Mouse (Mus musculus) T-helper 1 cell (primary cell): ENCODE measurements around the gene Nedd4.

Experiments
- in situ Hi-C: fragments of 300-600 bp; cut with MboI, MseI; formaldehyde crosslinking; loops from one replicate; pipeline ENCODE4 v1.15.1; 2025; ENCODE audit warnings: high pct_unique_total_duplicates

The Nedd4 gene

DNA sequence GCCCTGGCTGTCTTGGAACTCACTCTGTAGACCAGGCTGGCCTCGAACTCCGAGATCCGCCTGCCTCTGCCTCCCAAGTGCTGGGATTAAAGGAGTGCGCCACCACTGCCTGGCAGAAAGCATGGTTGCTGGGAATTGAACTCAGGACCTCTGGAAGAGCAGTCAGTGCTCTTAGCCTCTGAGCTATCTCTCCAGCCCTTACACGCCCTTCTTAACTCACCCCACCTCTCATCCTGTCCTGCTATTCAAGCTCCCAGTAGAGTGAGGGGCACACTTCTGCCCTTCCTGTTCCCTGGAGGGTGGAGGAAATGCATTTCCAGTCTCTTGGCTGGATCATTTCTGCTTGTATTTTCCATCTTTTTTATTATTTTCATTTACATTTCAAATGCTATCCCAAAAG, 15.5 kb downstream of the Nedd4 start:
- in situ Hi-C loops: no loop called here

- in situ Hi-C loops: no loop called here
These were observed 16.6 kb downstream of the Nedd4 start for GRCm38 (mm10) chr9:72678771-72679170.

DNA sequence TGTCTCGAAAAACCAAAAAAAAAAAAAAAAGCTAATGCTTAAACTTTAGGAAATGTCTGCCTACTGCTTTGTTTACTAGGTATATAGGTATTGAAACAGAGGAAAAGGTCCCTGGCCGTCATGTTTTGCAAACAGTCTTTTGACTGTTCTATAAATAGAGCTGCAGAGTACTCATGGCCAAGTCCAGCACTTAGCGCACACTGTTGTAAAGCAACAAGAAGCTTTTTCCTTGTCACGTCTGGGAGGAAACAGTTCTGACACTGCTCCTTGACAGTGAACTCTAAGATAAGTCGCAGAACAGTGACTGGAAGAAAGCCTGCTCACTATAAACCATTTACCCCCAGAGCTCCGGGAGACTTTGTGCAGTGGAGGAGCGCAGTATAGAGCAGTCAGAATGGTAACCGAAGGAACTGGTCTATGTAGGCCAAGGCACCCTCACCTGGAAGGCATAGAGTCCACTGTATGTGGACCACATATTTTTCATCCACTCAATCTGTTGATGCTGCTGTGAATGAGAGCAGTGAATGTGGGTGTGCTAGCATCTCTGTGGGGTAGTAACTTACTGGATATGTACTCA, 19.6 kb downstream of the Nedd4 start:
- in situ Hi-C loops: no loop called here

DNA sequence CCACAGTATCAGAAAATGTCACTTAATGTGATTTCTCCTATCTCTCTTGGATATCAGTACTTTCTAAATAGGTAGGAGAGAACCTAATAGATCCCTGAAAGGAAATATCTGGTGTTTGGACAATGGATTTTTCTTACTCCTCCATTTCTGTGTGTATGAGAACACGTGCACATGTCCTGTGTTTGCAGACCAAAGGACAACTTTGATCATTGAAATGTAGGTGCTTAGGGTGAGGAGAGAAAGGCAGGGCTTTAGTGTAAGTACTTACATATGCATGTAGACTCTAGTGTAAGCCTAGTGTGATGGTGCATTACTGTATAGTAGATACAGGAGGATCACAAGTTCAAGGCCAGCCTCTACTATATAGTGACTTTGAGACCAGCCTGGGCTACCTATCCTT, 21.1 kb downstream of the Nedd4 start:
- in situ Hi-C loops: no loop called here

DNA sequence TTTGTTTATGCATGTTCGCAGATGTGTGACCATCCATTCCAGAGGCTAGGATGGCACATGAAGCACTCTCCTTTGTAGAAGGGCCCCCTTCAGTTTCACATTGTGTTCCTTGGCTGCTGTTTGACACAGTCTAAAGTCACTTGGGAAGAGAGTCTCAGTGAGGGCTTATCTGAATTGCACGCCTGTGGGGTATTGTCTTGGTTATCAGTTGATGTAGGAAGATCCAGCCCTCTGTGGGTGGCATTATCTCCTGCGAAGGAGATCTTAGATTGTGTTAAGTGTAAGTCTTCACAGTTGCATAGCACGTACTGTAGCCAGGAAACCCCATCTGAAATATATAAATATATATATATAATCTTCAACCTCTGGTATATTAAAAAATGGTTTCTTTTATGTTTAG, 23.1 kb downstream of the Nedd4 start:
- in situ Hi-C loops: no loop called here

DNA sequence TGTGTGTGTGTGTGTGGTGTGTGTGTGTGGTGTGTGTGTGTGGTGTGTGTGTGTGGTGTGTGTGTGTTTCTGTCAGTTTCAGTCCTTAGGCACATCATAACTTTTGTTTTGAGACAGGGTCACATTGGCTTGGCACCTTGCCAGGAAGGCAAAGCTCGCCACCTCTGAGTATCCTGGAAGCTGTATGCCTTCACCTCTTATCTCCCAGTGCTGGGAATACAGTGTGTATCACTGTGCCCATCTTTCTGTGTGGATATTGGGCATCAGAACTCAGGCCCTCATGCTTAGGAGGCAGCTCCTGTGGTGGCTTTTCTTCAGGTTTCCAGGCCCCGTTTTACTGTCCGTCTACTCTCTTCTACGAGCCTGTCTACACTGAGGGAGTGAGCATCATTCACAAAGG, 24.4 kb downstream of the Nedd4 start:
- in situ Hi-C loops: no loop called here

DNA sequence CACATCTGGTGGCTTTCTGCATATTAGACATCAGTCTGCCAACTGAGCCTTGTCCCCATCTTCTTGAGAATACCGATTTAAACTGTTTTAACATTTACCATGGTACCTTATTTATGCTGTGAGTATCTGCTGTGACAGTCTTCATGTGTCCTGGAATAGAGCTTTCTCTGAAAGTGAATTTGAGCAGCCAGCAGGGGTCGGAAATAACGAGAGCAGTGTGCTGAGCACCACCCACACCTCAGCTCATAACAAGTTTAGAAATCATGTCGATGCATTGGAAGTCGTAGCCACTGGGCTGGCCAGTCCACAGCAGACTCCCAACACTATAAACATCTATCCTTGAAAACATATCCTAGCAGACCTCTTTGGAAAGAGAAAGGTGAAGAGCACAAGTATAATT, 27.4 kb downstream of the Nedd4 start:
- in situ Hi-C loops: no loop called here

DNA sequence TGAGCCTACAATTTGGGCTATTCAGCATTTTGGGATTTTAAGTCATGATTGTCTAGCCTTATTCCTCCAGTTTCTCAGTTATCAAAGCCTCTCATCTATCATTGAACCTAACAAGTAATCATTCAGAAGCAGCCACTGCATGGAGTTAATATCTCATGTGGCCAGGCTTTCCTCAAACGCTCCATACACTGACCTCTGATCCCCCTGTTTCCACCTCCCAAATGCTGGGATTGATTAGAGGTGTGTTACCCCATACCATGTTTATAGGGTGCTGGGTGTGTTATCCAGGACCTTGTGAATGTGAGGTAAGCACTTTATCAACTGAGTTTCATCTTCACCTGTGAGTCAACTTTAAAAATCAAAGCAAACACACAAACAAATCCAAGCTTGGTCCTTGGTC, 28.7 kb downstream of the Nedd4 start:
- in situ Hi-C loops: no loop called here

DNA sequence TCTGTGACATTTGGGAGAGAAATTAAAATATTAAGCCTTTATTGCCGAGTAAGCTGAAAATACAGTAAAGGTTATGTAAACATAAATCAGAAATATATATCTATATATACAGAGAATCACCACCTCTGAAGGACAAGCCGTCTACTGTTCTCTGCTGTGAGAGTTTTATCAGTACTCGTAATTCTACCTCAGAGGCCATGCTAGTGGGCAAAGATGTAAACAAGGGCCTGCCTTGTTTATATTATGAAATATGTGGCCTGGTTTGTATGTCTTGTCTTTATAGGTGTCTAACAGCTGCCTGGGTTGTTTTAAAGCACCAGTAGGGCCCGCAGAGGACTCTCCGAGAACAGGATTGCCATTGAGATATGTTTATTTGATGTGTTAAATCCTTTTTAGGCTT, 29.8 kb downstream of the Nedd4 start:
- in situ Hi-C loops: no loop called here

DNA sequence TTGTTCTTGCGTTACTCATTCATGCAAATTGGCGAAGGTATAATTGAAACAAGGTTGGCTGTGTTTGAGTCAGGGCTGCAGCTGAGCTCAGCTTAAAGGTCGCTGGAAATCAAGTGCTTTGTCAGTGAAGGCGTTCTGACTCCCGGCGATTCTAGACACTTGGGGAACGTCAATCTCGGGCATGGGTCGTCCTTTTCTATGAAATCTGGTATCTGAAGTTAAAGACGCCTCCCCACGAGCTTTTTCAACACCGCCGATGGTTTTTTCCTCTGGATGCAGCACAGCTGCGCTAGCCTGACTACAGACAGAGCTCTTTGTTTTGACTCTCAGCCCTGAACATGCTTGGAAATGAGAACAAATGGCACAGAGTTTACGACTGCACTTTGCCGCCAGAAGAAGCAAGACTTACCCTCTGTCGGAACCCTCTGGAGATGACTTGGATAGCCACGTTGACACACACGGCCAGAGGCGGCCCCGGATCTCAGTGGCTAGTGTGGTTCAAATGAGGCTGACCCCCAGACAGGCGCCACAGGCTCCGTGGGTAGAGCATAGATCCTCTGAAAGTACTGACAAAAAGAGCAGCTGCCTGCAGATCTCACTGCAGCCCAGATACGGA, 31.0 kb downstream of the Nedd4 start:
- in situ Hi-C loops: no loop called here

- in situ Hi-C loops: no loop called here
These were observed 31.7 kb downstream of the Nedd4 start for GRCm38 (mm10) chr9:72693861-72694260.

DNA sequence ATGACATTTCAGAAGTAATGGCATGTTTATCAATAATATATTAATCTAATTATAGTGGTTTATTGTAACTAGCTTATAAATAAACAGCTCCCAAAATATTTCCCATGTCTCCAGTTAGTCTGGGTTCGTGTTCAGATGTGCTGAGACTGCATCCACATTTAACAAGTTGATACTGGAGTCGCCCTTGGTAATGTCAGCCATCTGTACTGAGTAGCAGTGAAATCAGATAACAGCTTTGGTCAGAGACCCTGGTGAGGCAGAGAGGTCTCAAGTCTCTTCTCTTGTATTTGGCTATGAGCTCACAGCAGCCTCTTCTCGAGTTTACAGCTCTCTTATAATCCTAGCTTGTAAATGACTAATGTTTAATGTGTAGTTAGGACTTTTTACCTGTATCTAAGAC, 34.4 kb downstream of the Nedd4 start:
- in situ Hi-C loops: no loop called here

DNA sequence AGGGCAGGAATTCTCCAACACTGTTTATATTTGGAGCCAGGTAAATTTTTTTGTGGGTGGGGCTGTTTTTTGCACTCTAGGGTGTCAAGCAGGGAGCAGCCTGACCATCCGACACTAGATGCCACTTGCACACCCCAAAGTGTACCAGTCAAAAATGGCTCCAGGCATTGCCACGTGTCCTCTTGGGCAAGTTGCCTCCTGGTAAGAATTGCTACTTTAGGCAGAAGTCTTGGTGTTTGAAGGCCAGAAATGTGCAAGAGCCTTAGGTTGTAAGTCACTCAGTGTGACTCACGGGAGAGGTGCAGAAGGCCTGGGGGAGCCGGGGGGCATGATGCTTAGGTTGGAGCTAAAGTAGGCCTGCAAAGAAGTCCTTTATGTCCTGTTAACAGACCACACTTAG, 35.6 kb downstream of the Nedd4 start:
- in situ Hi-C loops: no loop called here

- in situ Hi-C loops: no loop called here
These were observed 37.6 kb downstream of the Nedd4 start for GRCm38 (mm10) chr9:72699702-72700101.

DNA sequence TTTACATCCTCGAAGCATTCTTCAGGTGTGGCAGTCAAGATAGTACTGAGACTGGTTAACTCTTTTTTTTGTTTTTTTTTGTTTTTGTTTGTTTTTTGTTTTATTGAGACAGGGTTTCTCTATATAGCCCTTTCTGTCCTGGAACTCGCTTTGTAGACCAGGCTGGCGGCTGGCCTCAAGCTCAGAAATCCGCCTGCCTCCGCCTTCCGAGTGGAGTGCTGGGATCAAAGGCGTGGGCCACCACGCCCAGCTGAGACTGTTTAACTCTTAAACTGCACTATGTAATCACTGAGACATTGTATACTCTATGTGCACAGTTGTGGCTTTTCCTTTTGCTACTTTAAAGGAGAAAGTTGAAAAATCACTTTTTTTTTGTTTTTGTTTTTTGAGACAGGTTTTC, 39.3 kb downstream of the Nedd4 start:
- in situ Hi-C loops: no loop called here

DNA sequence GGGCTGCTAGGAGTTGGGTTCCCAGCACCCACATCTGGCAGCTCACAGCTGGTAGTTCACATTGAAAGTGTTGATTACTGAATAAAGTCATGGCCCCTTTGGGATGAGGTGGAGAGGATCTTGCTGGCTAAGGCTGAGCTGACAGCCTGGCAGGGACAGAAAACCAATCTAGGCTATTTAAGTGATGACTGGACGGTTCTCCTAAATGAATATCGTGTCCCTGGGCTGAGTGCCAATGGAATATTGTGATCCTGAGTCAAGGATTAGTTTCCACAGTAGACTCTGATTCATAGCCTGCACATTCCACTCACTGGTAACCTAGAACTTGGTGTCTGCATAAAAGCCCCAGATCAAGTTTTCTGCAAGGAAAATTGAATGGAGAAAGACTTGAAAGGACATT, 39.9 kb downstream of the Nedd4 start:
- in situ Hi-C loops: no loop called here

GRCm38 (mm10) chr9:72703142-72703541, 41.0 kb downstream of the Nedd4 start:
- in situ Hi-C loops: no loop called here

DNA sequence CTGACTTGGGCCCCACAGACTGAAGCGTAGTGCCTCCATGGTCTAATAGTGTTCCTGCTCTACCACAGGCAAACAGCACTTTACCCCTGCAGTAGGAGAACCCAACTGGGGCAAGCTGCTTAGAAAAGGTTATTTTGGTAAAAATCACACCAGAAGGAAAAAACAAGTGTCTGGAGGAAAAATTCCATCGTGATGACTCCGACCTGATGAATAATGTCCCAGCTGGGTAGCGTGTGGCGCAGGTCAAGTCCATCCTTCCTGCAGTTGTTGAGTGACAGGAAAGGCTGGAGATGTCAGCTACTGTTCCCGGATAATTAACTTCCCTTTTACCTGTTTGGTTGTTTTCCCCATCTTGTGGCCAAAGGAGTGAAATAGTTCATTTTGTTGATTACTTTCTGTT, 41.6 kb downstream of the Nedd4 start:
- in situ Hi-C loops: no loop called here

DNA sequence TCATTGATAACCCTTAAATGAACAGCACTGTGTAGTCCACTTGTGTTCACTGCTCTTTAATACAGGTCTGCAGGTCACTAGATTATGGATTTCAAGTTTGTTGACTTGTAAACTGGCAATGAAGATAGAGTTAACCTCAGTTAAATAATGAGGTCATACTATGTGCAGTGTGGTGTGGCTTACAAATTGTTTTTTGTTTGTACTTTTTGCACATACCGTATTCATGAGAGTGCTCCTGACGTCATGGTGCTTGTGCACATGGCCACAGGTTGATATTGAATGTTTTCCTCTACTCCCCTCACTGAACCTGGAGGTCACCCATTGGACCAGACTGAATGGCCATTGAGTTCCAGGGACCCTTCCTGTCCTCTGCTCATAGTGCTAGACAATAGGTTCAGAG, 43.1 kb downstream of the Nedd4 start:
- in situ Hi-C loops: no loop called here

GRCm38 (mm10) chr9:72707999-72708398, 45.9 kb downstream of the Nedd4 start:
- in situ Hi-C loops: no loop called here

DNA sequence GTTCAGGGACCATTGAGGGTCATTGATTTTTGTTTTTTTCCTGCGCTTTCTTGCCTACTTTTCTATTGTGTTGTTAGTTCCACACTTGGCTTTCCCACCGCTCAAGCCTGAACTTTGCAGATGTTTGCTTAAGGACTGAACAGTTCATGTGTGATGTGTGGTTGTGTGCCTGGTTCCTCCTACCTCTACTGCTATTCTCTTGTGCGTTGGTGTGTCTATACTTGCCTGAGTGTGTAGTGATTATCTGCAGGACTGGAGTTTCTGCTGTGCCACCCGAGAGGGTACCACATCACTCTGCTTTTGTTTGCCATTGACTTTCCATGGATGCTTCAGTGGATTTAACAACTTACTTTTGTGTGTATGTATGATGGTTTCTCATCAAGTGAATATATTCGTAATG, 46.5 kb downstream of the Nedd4 start:
- in situ Hi-C loops: no loop called here

DNA sequence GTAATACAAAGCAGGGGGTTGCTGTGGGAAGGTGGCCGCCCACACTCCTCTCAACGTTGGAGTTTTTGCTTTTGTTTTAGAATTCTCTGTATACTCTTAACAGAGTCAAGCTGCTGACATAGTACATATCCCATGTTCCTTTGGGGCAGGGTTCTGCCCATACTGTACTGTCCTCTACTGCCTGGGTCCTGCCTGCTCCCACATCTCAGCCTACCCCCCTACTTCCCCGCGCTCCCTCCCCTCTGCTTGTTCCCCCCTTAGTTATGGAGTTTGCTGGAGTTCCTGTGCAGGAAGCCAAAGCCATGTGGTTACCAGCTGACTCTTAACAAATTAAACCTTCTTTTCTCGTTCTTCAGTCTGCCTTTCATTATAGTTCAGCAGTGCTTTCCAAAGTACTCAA, 47.9 kb downstream of the Nedd4 start:
- in situ Hi-C loops: no loop called here

GRCm38 (mm10) chr9:72714945-72715344, 52.8 kb downstream of the Nedd4 start:
- in situ Hi-C loops: no loop called here

DNA sequence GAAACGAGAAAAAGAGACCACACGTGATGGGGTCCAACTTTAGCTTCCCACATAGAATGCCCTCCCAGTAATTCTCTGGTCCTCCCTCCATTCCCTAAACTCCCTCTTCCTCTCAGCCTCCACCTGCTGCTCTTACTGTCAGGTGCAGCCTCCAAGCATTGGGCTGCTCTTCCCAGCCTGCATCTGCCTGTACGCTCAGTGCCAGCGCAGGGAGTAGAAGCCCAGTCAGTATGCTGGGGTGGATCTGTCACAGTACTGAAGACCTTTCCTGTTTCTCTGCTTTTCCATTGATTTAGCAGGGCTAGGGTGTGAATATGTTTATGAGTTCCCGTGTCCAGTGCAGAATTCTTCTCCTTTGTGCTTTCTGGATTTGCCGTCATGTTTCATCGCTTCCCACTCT, 54.1 kb downstream of the Nedd4 start:
- in situ Hi-C loops: no loop called here
